Mouse (Mus musculus): ENCODE measurements around the gene Creb3l2. TPM values are rescaled to one million over a fixed set of nuclear protein-coding genes. Genes with fewer than 3 reads are reported as not detected.
A peak's percentile ranks its signal among the peaks of the same experiment; 100 is the strongest.
"Not testable (repeated sequence)": the region's sequence is repeated elsewhere in the genome, so short reads cannot be mapped to it uniquely, and the experiment has no call there.

Creb3l2 gene
- polyA plus RNA-seq, 1 experiment = 5.6 TPM

GRCm38 (mm10) chr6:37465356-37465755 lies 23.4 kb upstream of the Creb3l2 start:
- peaks cover 1% of the 10 kb centered on the region; the same call in 1 of the 2 replicates for H3K4me1 ChIP-seq (ENCODE audit: control insufficient read depth, insufficient read depth, low read length)
- H3K4me3 ChIP-seq (ENCODE audit: insufficient read depth, low read length) = no peak overlapping the region
- TF ChIP-seq CTCF (IDR thresholded peaks at IDR 0.05; ENCODE audit: extremely low read depth, insufficient read depth, low read length) (no peak), POLR2A (IDR thresholded peaks at IDR 0.05; ENCODE audit: extremely low read depth, insufficient read depth, low read length) (no peak)
- H3K27ac ChIP-seq (ENCODE audit: insufficient read depth, low read length) = 0 out of 2 replicates have a peak overlapping the region, but pooled peaks have one; percentile 17

- H3K4me3 ChIP-seq (ENCODE audit: insufficient read depth, low read length) = no peak overlapping the region
- H3K27ac ChIP-seq (ENCODE audit: insufficient read depth, low read length) = no peak overlapping the region
- TF ChIP-seq CTCF (IDR thresholded peaks at IDR 0.05; ENCODE audit: extremely low read depth, insufficient read depth, low read length) (no peak), POLR2A (IDR thresholded peaks at IDR 0.05; ENCODE audit: extremely low read depth, insufficient read depth, low read length) (no peak)
- peaks cover 1% of the 10 kb centered on the region; the same call in 1 of the 2 replicates for H3K4me1 ChIP-seq (ENCODE audit: control insufficient read depth, insufficient read depth, low read length)
Measured at GRCm38 (mm10) chr6:37464585-37464984, 22.6 kb upstream of the Creb3l2 start.

GRCm38 (mm10) chr6:37463517-37464482 lies 21.9 kb upstream of the Creb3l2 start:
- H3K4me3 ChIP-seq (ENCODE audit: insufficient read depth, low read length); H3K27ac ChIP-seq (ENCODE audit: insufficient read depth, low read length); H3K4me1 ChIP-seq (ENCODE audit: control insufficient read depth, insufficient read depth, low read length): not testable (repeated sequence)

GRCm38 (mm10) chr6:37460681-37461080 lies 18.7 kb upstream of the Creb3l2 start:
- Histone ChIP-seq H3K4me1 (ENCODE audit: control insufficient read depth, insufficient read depth, low read length) (peaks cover 1% of the 10 kb centered on the region; the same call in 1 of the 2 replicates), H3K4me3 (ENCODE audit: insufficient read depth, low read length) (no peak overlapping the region), H3K27ac (ENCODE audit: insufficient read depth, low read length) (no peak overlapping the region)
- TF ChIP-seq CTCF (IDR thresholded peaks at IDR 0.05; ENCODE audit: extremely low read depth, insufficient read depth, low read length) (no peak), POLR2A (IDR thresholded peaks at IDR 0.05; ENCODE audit: extremely low read depth, insufficient read depth, low read length) (no peak)

- not testable (repeated sequence) for H3K4me3 ChIP-seq (ENCODE audit: insufficient read depth, low read length); H3K4me1 ChIP-seq (ENCODE audit: control insufficient read depth, insufficient read depth, low read length); H3K27ac ChIP-seq (ENCODE audit: insufficient read depth, low read length)
Measured at GRCm38 (mm10) chr6:37459656-37460055, 17.7 kb upstream of the Creb3l2 start.

- no peaks in the 10 kb centered on the region for H3K4me1 ChIP-seq (ENCODE audit: control insufficient read depth, insufficient read depth, low read length)
- no peak overlapping the region for H3K4me3 ChIP-seq (ENCODE audit: insufficient read depth, low read length)
- peak; percentile 48; the same call in 1 of the 2 replicates for TF ChIP-seq CTCF (IDR thresholded peaks at IDR 0.05; ENCODE audit: extremely low read depth, insufficient read depth, low read length)
- TF ChIP-seq POLR2A (IDR thresholded peaks at IDR 0.05; ENCODE audit: extremely low read depth, insufficient read depth, low read length) = no peak
- no peak overlapping the region for H3K27ac ChIP-seq (ENCODE audit: insufficient read depth, low read length)
Measured at GRCm38 (mm10) chr6:37457990-37458655, 16.2 kb upstream of the Creb3l2 start.

GRCm38 (mm10) chr6:37455540-37455939 lies 13.6 kb upstream of the Creb3l2 start:
- H3K4me3 ChIP-seq (ENCODE audit: insufficient read depth, low read length) = no peak overlapping the region
- no peaks in the 10 kb centered on the region for H3K4me1 ChIP-seq (ENCODE audit: control insufficient read depth, insufficient read depth, low read length)
- no peak overlapping the region for H3K27ac ChIP-seq (ENCODE audit: insufficient read depth, low read length)
- TF ChIP-seq POLR2A (IDR thresholded peaks at IDR 0.05; ENCODE audit: extremely low read depth, insufficient read depth, low read length) (no peak), CTCF (IDR thresholded peaks at IDR 0.05; ENCODE audit: extremely low read depth, insufficient read depth, low read length) (no peak)

- Histone ChIP-seq H3K4me1 (ENCODE audit: control insufficient read depth, insufficient read depth, low read length) (no peaks in the 10 kb centered on the region), H3K27ac (ENCODE audit: insufficient read depth, low read length) (no peak overlapping the region), H3K4me3 (ENCODE audit: insufficient read depth, low read length) (no peak overlapping the region)
- TF ChIP-seq POLR2A (IDR thresholded peaks at IDR 0.05; ENCODE audit: extremely low read depth, insufficient read depth, low read length) = no peak
- no peak for TF ChIP-seq CTCF (IDR thresholded peaks at IDR 0.05; ENCODE audit: extremely low read depth, insufficient read depth, low read length)
Measured at GRCm38 (mm10) chr6:37453047-37453446, 11.1 kb upstream of the Creb3l2 start.

GRCm38 (mm10) chr6:37451664-37452063 lies 9.7 kb upstream of the Creb3l2 start:
- no peak for TF ChIP-seq POLR2A (IDR thresholded peaks at IDR 0.05; ENCODE audit: extremely low read depth, insufficient read depth, low read length)
- no peak for TF ChIP-seq CTCF (IDR thresholded peaks at IDR 0.05; ENCODE audit: extremely low read depth, insufficient read depth, low read length)
- Histone ChIP-seq H3K4me3 (ENCODE audit: insufficient read depth, low read length) (no peak overlapping the region), H3K27ac (ENCODE audit: insufficient read depth, low read length) (no peak overlapping the region)

More at GRCm38 (mm10) chr6:37451664-37452063, 9.7 kb upstream of the Creb3l2 start:
- no peaks in the 10 kb centered on the region for H3K4me1 ChIP-seq (ENCODE audit: control insufficient read depth, insufficient read depth, low read length)
